ENCODE assay signal across 49 mouse cellular contexts in the genomic region with DNA sequence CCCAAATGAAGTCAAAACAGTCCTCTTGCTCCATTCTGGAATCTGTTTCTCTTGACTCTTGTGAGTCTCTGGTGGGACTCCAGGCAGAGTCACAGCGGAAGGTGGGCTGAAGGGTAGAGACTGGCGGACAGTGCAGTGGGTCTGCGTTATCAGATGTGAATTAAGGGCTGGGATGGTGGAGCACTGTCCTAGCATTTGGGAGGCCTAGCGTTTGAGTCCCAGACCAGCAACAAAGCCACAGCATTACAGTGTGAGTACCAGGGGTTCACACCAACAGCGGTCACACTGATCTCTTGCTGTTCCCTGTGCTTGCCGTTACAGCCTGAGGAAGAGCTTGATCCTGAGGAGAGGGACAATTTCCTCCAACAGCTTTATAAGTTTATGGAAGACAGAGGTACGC. TPM values are rescaled to one million over a fixed set of nuclear protein-coding genes. Genes with fewer than 3 reads are reported as not detected.
"Had no signal": no experiment of that assay in that cellular context is flagged by ENCODE, and none has a peak within 500 bp of the region (broad histone marks: within the 10 kb centered on the region; RNA-seq: fewer than 3 reads in every experiment).

No protein-coding gene starts in this region.

- DNase-seq: heart, postnatal 14 days; heart, postnatal 36 days; heart, postnatal 4 days; kidney, adult 11 months; kidney, adult 18-20 months; kidney, adult 2 months; kidney, adult 8-10 months; kidney, adult 9 months; kidney, postnatal 10 days; kidney, postnatal 14 days; kidney, postnatal 25 days; kidney, postnatal 36 days; kidney, postnatal 4 days; layer of hippocampus, adult 9-11 months; layer of hippocampus, postnatal 36 days had no signal

- H3K27ac ChIP-seq: heart, embryonic 13.5 days; heart, embryonic 15.5 days; hindbrain, embryonic 10.5 days; hindbrain, embryonic 12.5 days; hindbrain, embryonic 13.5 days; hindbrain, embryonic 14.5 days; hindbrain, embryonic 15.5 days; hindbrain, postnatal 0 days; intestine, embryonic 15.5 days; kidney, embryonic 15.5 days; kidney, postnatal 0 days; layer of hippocampus, adult 2 months; left cerebral cortex, adult 2 months had no signal

- H3K9ac ChIP-seq: heart, embryonic 12.5 days; heart, embryonic 13.5 days; heart, embryonic 15.5 days; hindbrain, embryonic 12.5 days; hindbrain, embryonic 13.5 days; hindbrain, embryonic 14.5 days; hindbrain, embryonic 15.5 days; intestine, embryonic 15.5 days; kidney, embryonic 15.5 days had no signal

- H3K9me3 ChIP-seq: heart, embryonic 12.5 days; heart, embryonic 13.5 days; heart, embryonic 15.5 days; hindbrain, embryonic 10.5 days; hindbrain, embryonic 12.5 days; hindbrain, embryonic 13.5 days; hindbrain, embryonic 15.5 days; intestine, embryonic 15.5 days; kidney, embryonic 15.5 days had no signal

- H3K4me3 ChIP-seq: heart, embryonic 12.5 days; heart, embryonic 13.5 days; heart, embryonic 15.5 days; hindbrain, embryonic 10.5 days; hindbrain, embryonic 12.5 days; hindbrain, embryonic 13.5 days; hindbrain, embryonic 15.5 days; intestine, embryonic 15.5 days; kidney, embryonic 15.5 days; layer of hippocampus, adult 2 months; left cerebral cortex, adult 2 months had no signal

- H3K4me1 ChIP-seq: heart, embryonic 12.5 days; heart, embryonic 13.5 days; heart, embryonic 15.5 days; hindbrain, embryonic 10.5 days; hindbrain, embryonic 12.5 days; hindbrain, embryonic 13.5 days; hindbrain, embryonic 15.5 days; intestine, embryonic 15.5 days; kidney, embryonic 15.5 days had no signal

- H3K27me3 ChIP-seq: heart, embryonic 12.5 days; heart, embryonic 13.5 days; heart, embryonic 15.5 days; hindbrain, embryonic 12.5 days; hindbrain, embryonic 13.5 days; hindbrain, embryonic 15.5 days; intestine, embryonic 15.5 days; kidney, embryonic 15.5 days had no signal

RNA-seq across cellular contexts. Expression of gene Tomm20l, which starts 51.5 kb away (rescaled TPM):
- total RNA-seq: hematopoietic stem cell, adult 5-6 weeks; hindbrain, postnatal 0 days; layer of hippocampus, adult 18-20 months; layer of hippocampus, adult 2 months; layer of hippocampus, adult 8-10 months; layer of hippocampus, postnatal 10 days; layer of hippocampus, postnatal 14 days; layer of hippocampus, postnatal 25 days; layer of hippocampus, postnatal 36 days; left cerebral cortex, adult 18-20 months; left cerebral cortex, adult 2 months; left cerebral cortex, adult 8-10 months had no signal
- polyA plus RNA-seq: heart, embryonic 12.5 days; heart, embryonic 14.5 days; heart, embryonic 16.5 days; heart, postnatal 0 days; hindbrain, embryonic 10.5 days; hindbrain, embryonic 11.5 days; hindbrain, embryonic 12.5 days; hindbrain, embryonic 13.5 days; hindbrain, embryonic 14.5 days; hindbrain, embryonic 15.5 days; hindbrain, embryonic 16.5 days; inflammation-experienced regulatory T-cells, adult 6 months; intestine, embryonic 14.5 days; intestine, embryonic 15.5 days; intestine, embryonic 16.5 days; intestine, postnatal 0 days; kidney, adult 2 months; kidney, embryonic 14.5 days; kidney, embryonic 15.5 days; kidney, embryonic 16.5 days; kidney, postnatal 0 days; large intestine, adult 2 months had no signal
